ENCODE assay signal across 8 mouse cellular contexts in genomic region chr11:78896357-78897123, GRCm38 (mm10). TPM values are rescaled to one million over a fixed set of nuclear protein-coding genes. Genes with fewer than 3 reads are reported as not detected.
DNase-seq lines count a peak whose midpoint lies in the region; ATAC-seq and TF ChIP-seq lines count a peak whose summit lies in the region.
"Had no signal": no experiment of that assay in that cellular context is flagged by ENCODE, and none has a peak within 500 bp of the region (broad histone marks: within the 10 kb centered on the region; RNA-seq: fewer than 3 reads in every experiment).

No protein-coding gene starts in this region.

- no peaks in the 10 kb centered on the region for H3K36me3 ChIP-seq in hindbrain, postnatal 0 days (ENCODE audit: insufficient read depth, low read length)
- no peaks in the 10 kb centered on the region for H3K36me3 ChIP-seq in hindbrain, embryonic 14.5 days (replicated peaks; ENCODE audit: control insufficient read depth, insufficient read depth)
- no peaks in the 10 kb centered on the region for H3K36me3 ChIP-seq in ES-Bruce4 (ENCODE audit: control insufficient read depth, insufficient read depth, low read length, poor library complexity, severe bottlenecking)
- H3K36me3 ChIP-seq: midbrain, embryonic 12.5 days had no signal

- H3K4me2 ChIP-seq in hindbrain, postnatal 0 days (ENCODE audit: low read depth, low read length): no peak overlapping the region
- no peak overlapping the region for H3K4me2 ChIP-seq in hindbrain, embryonic 14.5 days (replicated peaks)
- H3K4me2 ChIP-seq: midbrain, embryonic 12.5 days had no signal

- no peaks in the 10 kb centered on the region for H3K27me3 ChIP-seq in hindbrain, postnatal 0 days (ENCODE audit: insufficient read depth, low read length)
- no peaks in the 10 kb centered on the region for H3K27me3 ChIP-seq in hindbrain, embryonic 14.5 days (ENCODE audit: control insufficient read depth, insufficient read depth, low read length)
- H3K27me3 ChIP-seq in ES-Bruce4 (ENCODE audit: control insufficient read depth, insufficient read depth, low read length, poor library complexity, severe bottlenecking): no peaks in the 10 kb centered on the region
- H3K27me3 ChIP-seq: midbrain, embryonic 12.5 days had no signal

- H3K9me3 ChIP-seq in hindbrain, postnatal 0 days (ENCODE audit: low read length): no peaks in the 10 kb centered on the region
- H3K9me3 ChIP-seq in hindbrain, embryonic 14.5 days (ENCODE audit: control insufficient read depth, low read length): no peaks in the 10 kb centered on the region
- H3K9me3 ChIP-seq in ES-Bruce4 (replicated peaks; ENCODE audit: control insufficient read depth, insufficient read depth, low read length, poor library complexity, severe bottlenecking): no peaks in the 10 kb centered on the region
- H3K9me3 ChIP-seq: midbrain, embryonic 12.5 days had no signal

- TF ChIP-seq EP300 in ES-Bruce4 (IDR thresholded peaks at IDR 0.05; ENCODE audit: insufficient read depth, low read depth, low read length): no peak

- 71% methylated on average over 7 of the region's 7 CpGs for WGBS in hindbrain, postnatal 0 days
- 76% methylated on average over 7 of the region's 7 CpGs for WGBS in hindbrain, embryonic 14.5 days

- H3K27ac ChIP-seq in hindbrain, postnatal 0 days: no peak overlapping the region
- no peak overlapping the region for H3K27ac ChIP-seq in hindbrain, embryonic 14.5 days
- H3K27ac ChIP-seq in ES-Bruce4 (ENCODE audit: insufficient read depth, low read length): no peak overlapping the region
- H3K27ac ChIP-seq: midbrain, embryonic 12.5 days had no signal

- peak; percentile 23 for DNase-seq in hindbrain, postnatal 0 days (ENCODE audit: low spot score)
- no peak for DNase-seq in hindbrain, embryonic 14.5 days (ENCODE audit: low spot score)
- DNase-seq in adrenal gland, postnatal 25 days: peak; percentile 23
- peak; percentile 52 to 57 for DNase-seq in kidney, postnatal 4 days
- peak; percentile 27 to 76 for DNase-seq in spleen, postnatal 4 days (ENCODE audit: low spot score in 2 of 2)
- no peak for DNase-seq in right cerebral cortex, postnatal 36 days (ENCODE audit: low spot score in 2 of 2)

- no peak overlapping the region for H3K9ac ChIP-seq in hindbrain, postnatal 0 days (replicated peaks; ENCODE audit: low read length)
- H3K9ac ChIP-seq in hindbrain, embryonic 14.5 days: no peak overlapping the region
- H3K9ac ChIP-seq in ES-Bruce4 (ENCODE audit: low read depth, poor library complexity, severe bottlenecking): no peak overlapping the region
- H3K9ac ChIP-seq: midbrain, embryonic 12.5 days had no signal

- peak; percentile 75 for TF ChIP-seq CTCF in hindbrain, postnatal 0 days (IDR thresholded peaks at IDR 0.05; ENCODE audit: low read depth)
- peak; percentile 69 for TF ChIP-seq CTCF in ES-Bruce4 (IDR thresholded peaks at IDR 0.05; ENCODE audit: low read depth, low read length)

- no peaks in the 10 kb centered on the region for H3K4me1 ChIP-seq in hindbrain, postnatal 0 days (ENCODE audit: insufficient read depth, low read length)
- no peaks in the 10 kb centered on the region for H3K4me1 ChIP-seq in hindbrain, embryonic 14.5 days (replicated peaks; ENCODE audit: control insufficient read depth, insufficient read depth, low read length)
- H3K4me1 ChIP-seq in ES-Bruce4 (ENCODE audit: control insufficient read depth, insufficient read depth, low read length): no peaks in the 10 kb centered on the region
- H3K4me1 ChIP-seq: midbrain, embryonic 12.5 days had no signal

- no peak overlapping the region for H3K4me3 ChIP-seq in hindbrain, postnatal 0 days (ENCODE audit: low read length)
- H3K4me3 ChIP-seq in hindbrain, embryonic 14.5 days (replicated peaks; ENCODE audit: low read length): no peak overlapping the region
- no peak overlapping the region for H3K4me3 ChIP-seq in ES-Bruce4 (ENCODE audit: low read depth, low read length)
- H3K4me3 ChIP-seq: midbrain, embryonic 12.5 days had no signal

- ATAC-seq in hindbrain, postnatal 0 days: no peak
- ATAC-seq in hindbrain, embryonic 14.5 days (ENCODE audit: low FRiP score): no peak

- no peak for TF ChIP-seq POLR2A in ES-Bruce4 (IDR thresholded peaks at IDR 0.05; ENCODE audit: insufficient read depth, low read length)

RNA-seq across cellular contexts. Expression of gene Nos2, which starts 24.0 kb away (rescaled TPM):
- total RNA-seq in hindbrain, postnatal 0 days (2014; rRNA removed): 0.21 and 0.36 TPM in 2 replicates
- 0.41 and 0.52 TPM in 2 replicates for polyA plus RNA-seq in hindbrain, postnatal 0 days (2015; fragmentation: Nextera tagmentation; extraction: Ambion mirVana)
- polyA plus RNA-seq in hindbrain, embryonic 14.5 days (2014; fragmentation: Nextera tagmentation; extraction: Ambion mirVana): 1.1 TPM in 2 replicates
- 3.0 and 3.4 TPM in 2 replicates for polyA plus RNA-seq in ES-Bruce4 (2011; ENCODE audit: insufficient read depth, insufficient read length, low read depth, missing spikeins)
- 2.0 and 2.4 TPM in 2 replicates for total RNA-seq in adrenal gland, postnatal 25 days (2021)

Comparison
In these comparisons a context has a peak if more than half of its experiments do, and no peak if none do; other contexts are left out.
1. DNase-seq: peak in hindbrain, postnatal 0 days (single experiment), adrenal gland, postnatal 25 days (single experiment), kidney, postnatal 4 days (2 of 2) and spleen, postnatal 4 days (2 of 2); none in hindbrain, embryonic 14.5 days (single experiment) and right cerebral cortex, postnatal 36 days (0 of 2).